Mouse (Mus musculus): Measurements from ENCODE around the gene Arhgap33. TPM values are rescaled to one million over a fixed set of nuclear protein-coding genes. Genes with fewer than 3 reads are reported as not detected.
A peak's percentile ranks its signal among the peaks of the same experiment; 100 is the strongest.

Gene Arhgap33
- total RNA-seq, 2 experiments from 2014 or later = 101 to 119 TPM

GRCm38 (mm10) chr7:30549880-30550279, 15.0 kb upstream of the Arhgap33 start:
- TF ChIP-seq CTCF (conservative IDR thresholded peaks at IDR 0.05) = no peak
- DNase-seq (ENCODE audit: low spot score in 2 of 2) = no peak
- H3K4me3 ChIP-seq = no peak overlapping the region

GRCm38 (mm10) chr7:30544327-30544726, 9.5 kb upstream of the Arhgap33 start:
- TF ChIP-seq CTCF (conservative IDR thresholded peaks at IDR 0.05) = no peak
- Histone ChIP-seq H3K27ac (no peak overlapping the region), H3K4me3 (no peak overlapping the region)
- no peak for DNase-seq (ENCODE audit: low spot score in 2 of 2)

More at GRCm38 (mm10) chr7:30549880-30550279, 15.0 kb upstream of the Arhgap33 start:
- H3K27ac ChIP-seq = no peak overlapping the region

GRCm38 (mm10) chr7:30540572-30540971, 5.7 kb upstream of the Arhgap33 start:
- Histone ChIP-seq H3K4me3 (no peak overlapping the region), H3K27ac (no peak overlapping the region)
- TF ChIP-seq CTCF (conservative IDR thresholded peaks at IDR 0.05) = no peak
- no peak for DNase-seq (ENCODE audit: low spot score in 2 of 2)

GRCm38 (mm10) chr7:30533941-30534632, 773 bp downstream of the Arhgap33 start:
- H3K4me3 ChIP-seq = peak overlapping the region; percentile 75
- peak overlapping the region; percentile 90 for H3K27ac ChIP-seq
- TF ChIP-seq CTCF (conservative IDR thresholded peaks at IDR 0.05) = no peak
- no peak for DNase-seq (ENCODE audit: low spot score in 2 of 2)

GRCm38 (mm10) chr7:30532931-30533330, 1.9 kb downstream of the Arhgap33 start:
- DNase-seq (ENCODE audit: low spot score in 2 of 2) = no peak
- no peak; the same call in 1 of the 2 replicates for TF ChIP-seq CTCF (conservative IDR thresholded peaks at IDR 0.05)
- no peak overlapping the region; the same call in 1 of the 2 replicates for H3K4me3 ChIP-seq
- peak overlapping the region; percentile 90 for H3K27ac ChIP-seq

- DNase-seq (ENCODE audit: low spot score in 2 of 2) = no peak
- TF ChIP-seq CTCF (conservative IDR thresholded peaks at IDR 0.05) = no peak
- Histone ChIP-seq H3K4me3 (no peak overlapping the region; the same call in 1 of the 2 replicates), H3K27ac (0 out of 2 replicates have a peak overlapping the region, but pooled peaks have one; percentile 23)
Measured at GRCm38 (mm10) chr7:30531291-30531815, 3.5 kb downstream of the Arhgap33 start.

- TF ChIP-seq CTCF (conservative IDR thresholded peaks at IDR 0.05) = no peak
- no peak overlapping the region for H3K27ac ChIP-seq
- H3K4me3 ChIP-seq = no peak overlapping the region
- no peak for DNase-seq (ENCODE audit: low spot score in 2 of 2)
Measured at GRCm38 (mm10) chr7:30526981-30527380, 7.9 kb downstream of the Arhgap33 start.

- Histone ChIP-seq H3K27ac (no peak overlapping the region), H3K4me3 (no peak overlapping the region)
- DNase-seq (ENCODE audit: low spot score in 2 of 2) = no peak
- TF ChIP-seq CTCF (conservative IDR thresholded peaks at IDR 0.05) = no peak
Measured at GRCm38 (mm10) chr7:30526399-30526798, 8.5 kb downstream of the Arhgap33 start.

GRCm38 (mm10) chr7:30525954-30526353, 8.9 kb downstream of the Arhgap33 start:
- no peak overlapping the region for H3K27ac ChIP-seq

GRCm38 (mm10) chr7:30524487-30524886, 10.4 kb downstream of the Arhgap33 start:
- no peak overlapping the region for H3K4me3 ChIP-seq
- H3K27ac ChIP-seq = no peak overlapping the region
- no peak for DNase-seq (ENCODE audit: low spot score in 2 of 2)
- no peak for TF ChIP-seq CTCF (conservative IDR thresholded peaks at IDR 0.05)

More at GRCm38 (mm10) chr7:30525954-30526353, 8.9 kb downstream of the Arhgap33 start:
- H3K4me3 ChIP-seq = no peak overlapping the region
- no peak for DNase-seq (ENCODE audit: low spot score in 2 of 2)
- TF ChIP-seq CTCF (conservative IDR thresholded peaks at IDR 0.05) = no peak

GRCm38 (mm10) chr7:30522871-30523270, 12.0 kb downstream of the Arhgap33 start:
- DNase-seq (ENCODE audit: low spot score in 2 of 2) = no peak
- no peak for TF ChIP-seq CTCF (conservative IDR thresholded peaks at IDR 0.05)
- no peak overlapping the region for H3K4me3 ChIP-seq
- H3K27ac ChIP-seq = no peak overlapping the region

- DNase-seq (ENCODE audit: low spot score in 2 of 2) = no peak
- TF ChIP-seq CTCF (conservative IDR thresholded peaks at IDR 0.05) = no peak
- no peak overlapping the region for H3K27ac ChIP-seq
- no peak overlapping the region for H3K4me3 ChIP-seq
Measured at GRCm38 (mm10) chr7:30520856-30521255, 14.0 kb downstream of the Arhgap33 start.

GRCm38 (mm10) chr7:30520396-30520795, 14.5 kb downstream of the Arhgap33 start:
- no peak overlapping the region for H3K4me3 ChIP-seq
- DNase-seq (ENCODE audit: low spot score in 2 of 2) = no peak
- H3K27ac ChIP-seq = no peak overlapping the region
- no peak for TF ChIP-seq CTCF (conservative IDR thresholded peaks at IDR 0.05)

GRCm38 (mm10) chr7:30518325-30518724, 16.5 kb downstream of the Arhgap33 start:
- peak; percentile 30 for TF ChIP-seq CTCF (conservative IDR thresholded peaks at IDR 0.05)
- no peak overlapping the region for H3K27ac ChIP-seq
- DNase-seq (ENCODE audit: low spot score in 2 of 2) = no peak
- H3K4me3 ChIP-seq = no peak overlapping the region

Measured in layer of hippocampus, adult 2 months (tissue).